Mouse (Mus musculus): ENCODE data around the gene Pex10. TPM values are rescaled to one million over a fixed set of nuclear protein-coding genes. Genes with fewer than 3 reads are reported as not detected.
A peak's percentile ranks its signal among the peaks of the same experiment; 100 is the strongest.

Gene Pex10
- total RNA-seq, 1 experiment from 2014 or later, result 14.3 TPM

- no peak for ATAC-seq (ENCODE audit: extremely low read depth, insufficient number of reproducible peaks, low FRiP score, poor library complexity, severe bottlenecking)
Observed at GRCm38 (mm10) chr4:155056724-155057123, 10.1 kb upstream of the Pex10 start, which contains the start of gene Plch2. Plch2 (minus strand) TSS chr4:155056784.

- no peak for ATAC-seq (ENCODE audit: extremely low read depth, insufficient number of reproducible peaks, low FRiP score, poor library complexity, severe bottlenecking)
Observed at GRCm38 (mm10) chr4:155058325-155058724, 8.5 kb upstream of the Pex10 start.

- ATAC-seq (ENCODE audit: extremely low read depth, insufficient number of reproducible peaks, low FRiP score, poor library complexity, severe bottlenecking), result no peak
Observed at GRCm38 (mm10) chr4:155063895-155064294, 2.9 kb upstream of the Pex10 start.

GRCm38 (mm10) chr4:155064474-155064873 lies 2.3 kb upstream of the Pex10 start:
- no peak for ATAC-seq (ENCODE audit: extremely low read depth, insufficient number of reproducible peaks, low FRiP score, poor library complexity, severe bottlenecking)

- ATAC-seq (ENCODE audit: extremely low read depth, insufficient number of reproducible peaks, low FRiP score, poor library complexity, severe bottlenecking), result peak; percentile 45
Observed at GRCm38 (mm10) chr4:155065970-155066833, 614 bp upstream of the Pex10 start.

GRCm38 (mm10) chr4:155068357-155068972 lies 1.6 kb downstream of the Pex10 start:
- no peak for ATAC-seq (ENCODE audit: extremely low read depth, insufficient number of reproducible peaks, low FRiP score, poor library complexity, severe bottlenecking)

- no peak for ATAC-seq (ENCODE audit: extremely low read depth, insufficient number of reproducible peaks, low FRiP score, poor library complexity, severe bottlenecking)
Observed at GRCm38 (mm10) chr4:155069191-155069590, 2.4 kb downstream of the Pex10 start.

GRCm38 (mm10) chr4:155070199-155070598 lies 3.4 kb downstream of the Pex10 start:
- ATAC-seq (ENCODE audit: extremely low read depth, insufficient number of reproducible peaks, low FRiP score, poor library complexity, severe bottlenecking), result no peak

GRCm38 (mm10) chr4:155070921-155071320 lies 4.1 kb downstream of the Pex10 start:
- ATAC-seq (ENCODE audit: extremely low read depth, insufficient number of reproducible peaks, low FRiP score, poor library complexity, severe bottlenecking), result no peak

GRCm38 (mm10) chr4:155074418-155074817 lies 7.6 kb downstream of the Pex10 start:
- no peak for ATAC-seq (ENCODE audit: extremely low read depth, insufficient number of reproducible peaks, low FRiP score, poor library complexity, severe bottlenecking)

GRCm38 (mm10) chr4:155075137-155075536 lies 8.3 kb downstream of the Pex10 start:
- no peak for ATAC-seq (ENCODE audit: extremely low read depth, insufficient number of reproducible peaks, low FRiP score, poor library complexity, severe bottlenecking)

- no peak for ATAC-seq (ENCODE audit: extremely low read depth, insufficient number of reproducible peaks, low FRiP score, poor library complexity, severe bottlenecking)
Observed at GRCm38 (mm10) chr4:155075813-155076212, 9.0 kb downstream of the Pex10 start.

- ATAC-seq (ENCODE audit: extremely low read depth, insufficient number of reproducible peaks, low FRiP score, poor library complexity, severe bottlenecking), result no peak
Observed at GRCm38 (mm10) chr4:155076677-155077076, 9.9 kb downstream of the Pex10 start.

GRCm38 (mm10) chr4:155078808-155079207 lies 12.0 kb downstream of the Pex10 start:
- ATAC-seq (ENCODE audit: extremely low read depth, insufficient number of reproducible peaks, low FRiP score, poor library complexity, severe bottlenecking), result 0 out of 2 replicates have a peak, but pooled peaks have one; percentile 8

GRCm38 (mm10) chr4:155079666-155080065 lies 12.8 kb downstream of the Pex10 start:
- no peak for ATAC-seq (ENCODE audit: extremely low read depth, insufficient number of reproducible peaks, low FRiP score, poor library complexity, severe bottlenecking)

GRCm38 (mm10) chr4:155083553-155083952 lies 16.7 kb downstream of the Pex10 start:
- no peak for ATAC-seq (ENCODE audit: extremely low read depth, insufficient number of reproducible peaks, low FRiP score, poor library complexity, severe bottlenecking)

- ATAC-seq (ENCODE audit: extremely low read depth, insufficient number of reproducible peaks, low FRiP score, poor library complexity, severe bottlenecking), result no peak
Observed at GRCm38 (mm10) chr4:155084351-155084750, 17.5 kb downstream of the Pex10 start.

- no peak for ATAC-seq (ENCODE audit: extremely low read depth, insufficient number of reproducible peaks, low FRiP score, poor library complexity, severe bottlenecking)
Observed at GRCm38 (mm10) chr4:155085206-155086107, 18.6 kb downstream of the Pex10 start.

Data from neutrophil, adult 5-6 weeks (primary cell).